Mouse (Mus musculus) sigmoid colon, adult 10 weeks (tissue): ENCODE results near the gene Prdm8. TPM values are rescaled to one million over a fixed set of nuclear protein-coding genes. Genes with fewer than 3 reads are reported as not detected.

Experiments used
- polyA plus RNA-seq: library from polyadenylated mRNA; stranded (reverse); fragments of 350-450 nt; fragmentation: Illumina TruSeq; extraction: RNeasy Lipid Tissue Mini Kit (QIAGEN cat#74804); gene quantifications from one replicate; pipeline ENCODE4 v1.2.3, GENCODE M21; 2014; ENCODE audit warnings: low read depth, low replicate concordance

Prdm8 gene
- not detected for polyA plus RNA-seq

GRCm38 (mm10) chr5:98167180-98167824, at the start of gene Prdm8:
Gene Prdm8, plus strand, starts transcription at chr5:98167198.

Other genes with a start within 250 kb of the Prdm8 start
- 52.7 TPM for gene Antxr2, start 136.2 kb upstream of the Prdm8 start, polyA plus RNA-seq
- gene Fgf5, start 87.0 kb downstream of the Prdm8 start, polyA plus RNA-seq = not detected
- gene Cfap299, start 162.1 kb downstream of the Prdm8 start, polyA plus RNA-seq = 1.1 TPM